Mouse (Mus musculus) bone marrow macrophage, adult 2 months (primary cell): ENCODE measurements at regions not wholly inside any gene's neighbourhood (a gene's known extent, or its start where the extent isn't known, plus 50 kb on each side); places are given as distances from the start of the nearest gene placed in this dataset.

Source experiments
- H3K27ac ChIP-seq: 2 replicates; pipeline ENCODE4 v1.5.1; 2012; ENCODE audit warnings: low read depth, low read length; ENCODE audit not compliant: insufficient read depth
- H3K4me1 ChIP-seq: 2 replicates; pipeline ENCODE4 v1.6.1; 2012; ENCODE audit warnings: low read length; ENCODE audit not compliant: control insufficient read depth, insufficient read depth
- H3K4me3 ChIP-seq: 2 replicates; pipeline ENCODE4 v1.5.1; 2012; ENCODE audit warnings: mild to moderate bottlenecking, low read length, moderate library complexity; ENCODE audit not compliant: insufficient read depth
- CTCF ChIP-seq: IDR thresholded peaks from 2 replicates; pipeline ENCODE4 v1.5.1; 2012; ENCODE audit warnings: low read depth, mild to moderate bottlenecking, low read length, moderate library complexity
- POLR2A ChIP-seq: IDR thresholded peaks from 2 replicates; pipeline ENCODE4 v1.6.1; 2012; ENCODE audit warnings: mild to moderate bottlenecking, low read depth, low read length, borderline replicate concordance

- Histone ChIP-seq H3K27ac (no peak overlapping the region), H3K4me3 (no peak overlapping the region), H3K4me1 (no peaks in the 10 kb centered on the region)
- TF ChIP-seq CTCF (no peak), POLR2A (no peak)
Observed at GRCm38 (mm10) chr13:118975519-118975918, 305.9 kb downstream of the Fgf10 start.

GRCm38 (mm10) chr13:118979505-118979904 lies 309.9 kb downstream of the Fgf10 start:
- Histone ChIP-seq H3K4me3 (no peak overlapping the region), H3K27ac (no peak overlapping the region), H3K4me1 (no peaks in the 10 kb centered on the region)
- no peak for TF ChIP-seq POLR2A
- no peak for TF ChIP-seq CTCF

GRCm38 (mm10) chr13:118981196-118981810 lies 311.7 kb downstream of the Fgf10 start:
- no peak for TF ChIP-seq POLR2A
- no peak for TF ChIP-seq CTCF
- Histone ChIP-seq H3K27ac (no peak overlapping the region), H3K4me3 (no peak overlapping the region), H3K4me1 (no peaks in the 10 kb centered on the region)

- H3K4me3 ChIP-seq: no peak overlapping the region
- no peaks in the 10 kb centered on the region for H3K4me1 ChIP-seq
- TF ChIP-seq POLR2A (no peak), CTCF (no peak)
- H3K27ac ChIP-seq: no peak overlapping the region
Observed at GRCm38 (mm10) chr13:118985285-118985684, 315.7 kb downstream of the Fgf10 start.

GRCm38 (mm10) chr13:119025305-119025975 lies 355.8 kb downstream of the Fgf10 start:
- Histone ChIP-seq H3K4me1 (no peaks in the 10 kb centered on the region), H3K27ac (no peak overlapping the region), H3K4me3 (no peak overlapping the region)
- TF ChIP-seq POLR2A: no peak
- TF ChIP-seq CTCF: no peak

- Histone ChIP-seq H3K4me3 (no peak overlapping the region), H3K27ac (no peak overlapping the region), H3K4me1 (no peaks in the 10 kb centered on the region)
- TF ChIP-seq POLR2A (no peak), CTCF (no peak)
Observed at GRCm38 (mm10) chr13:119039616-119040015, 370.0 kb downstream of the Fgf10 start.

GRCm38 (mm10) chr13:119045112-119045511 lies 375.5 kb downstream of the Fgf10 start:
- Histone ChIP-seq H3K4me1 (no peaks in the 10 kb centered on the region), H3K27ac (no peak overlapping the region), H3K4me3 (no peak overlapping the region)
- TF ChIP-seq POLR2A (no peak), CTCF (no peak)

GRCm38 (mm10) chr13:119068745-119069580 lies 359.4 kb upstream of the Paip1 start:
- H3K4me1 ChIP-seq: no peaks in the 10 kb centered on the region
- TF ChIP-seq POLR2A: no peak
- no peak for TF ChIP-seq CTCF
- no peak overlapping the region for H3K27ac ChIP-seq

GRCm38 (mm10) chr13:119069581-119069936 lies 358.8 kb upstream of the Paip1 start:
- Histone ChIP-seq H3K4me1 (no peaks in the 10 kb centered on the region), H3K4me3 (no peak overlapping the region), H3K27ac (no peak overlapping the region)
- TF ChIP-seq CTCF: no peak
- no peak for TF ChIP-seq POLR2A

More at GRCm38 (mm10) chr13:119068745-119069580, 359.4 kb upstream of the Paip1 start:
- H3K4me3 ChIP-seq: no peak overlapping the region

- H3K27ac ChIP-seq: no peak overlapping the region
- TF ChIP-seq POLR2A (no peak), CTCF (no peak)
- no peak overlapping the region for H3K4me3 ChIP-seq
- no peaks in the 10 kb centered on the region for H3K4me1 ChIP-seq
Observed at GRCm38 (mm10) chr13:119079243-119079642, 349.2 kb upstream of the Paip1 start.

GRCm38 (mm10) chr13:119081691-119082090 lies 346.7 kb upstream of the Paip1 start:
- TF ChIP-seq CTCF (no peak), POLR2A (no peak)
- no peak overlapping the region for H3K27ac ChIP-seq

More at GRCm38 (mm10) chr13:119081691-119082090, 346.7 kb upstream of the Paip1 start:
- H3K4me3 ChIP-seq: no peak overlapping the region
- no peaks in the 10 kb centered on the region for H3K4me1 ChIP-seq
